Mouse (Mus musculus) right cerebral cortex, postnatal 14 days (tissue): ENCODE results near the gene Olfm1.

Experiments
- DNase-seq: peaks from one replicate; pipeline ENCODE4 v3.0.0; 2022

Olfm1 gene

GRCm38 (mm10) chr2:28240920-28241319 is 48.1 kb downstream of the Olfm1 start:
- DNase-seq, result no peak

GRCm38 (mm10) chr2:28241520-28242221 is 48.9 kb downstream of the Olfm1 start:
- DNase-seq, result no peak

- no peak for DNase-seq
These were observed 49.4 kb downstream of the Olfm1 start for GRCm38 (mm10) chr2:28242222-28242543.

DNA sequence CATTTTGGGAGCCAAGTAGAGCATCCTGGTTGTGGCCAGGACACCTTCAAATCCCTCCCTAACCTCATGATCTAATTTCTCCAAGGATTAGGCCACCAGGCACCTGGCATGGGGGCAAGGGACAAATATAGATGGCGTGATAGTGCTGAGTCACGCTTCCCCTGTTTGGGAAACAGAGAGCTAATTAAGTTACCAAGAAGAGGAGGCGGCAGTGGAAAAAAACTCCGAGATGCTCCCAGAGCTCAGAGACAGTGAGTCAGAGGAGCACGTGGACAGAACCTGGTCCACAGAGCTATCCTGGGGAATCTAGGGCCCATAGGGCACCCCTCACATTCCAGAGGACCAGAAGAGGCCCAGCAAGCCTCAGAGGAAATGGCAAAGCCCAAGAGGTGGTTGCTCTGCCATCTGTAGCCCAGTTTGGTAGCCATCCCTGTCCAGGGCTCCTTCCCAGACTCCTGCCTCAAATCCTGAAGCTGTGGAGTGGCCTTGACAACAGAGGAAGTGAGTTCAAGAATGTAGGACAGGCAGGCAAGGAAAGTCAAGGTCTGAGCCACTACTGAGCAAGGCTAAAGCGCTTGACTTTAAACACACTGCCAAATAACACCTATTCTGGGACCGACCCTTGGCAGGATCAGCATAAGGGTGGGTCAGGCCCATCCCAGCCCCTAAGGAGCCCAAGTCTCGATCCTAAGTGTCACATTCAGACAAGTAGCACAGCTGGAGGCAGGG is 52.0 kb downstream of the Olfm1 start:
- DNase-seq, result no peak

DNA sequence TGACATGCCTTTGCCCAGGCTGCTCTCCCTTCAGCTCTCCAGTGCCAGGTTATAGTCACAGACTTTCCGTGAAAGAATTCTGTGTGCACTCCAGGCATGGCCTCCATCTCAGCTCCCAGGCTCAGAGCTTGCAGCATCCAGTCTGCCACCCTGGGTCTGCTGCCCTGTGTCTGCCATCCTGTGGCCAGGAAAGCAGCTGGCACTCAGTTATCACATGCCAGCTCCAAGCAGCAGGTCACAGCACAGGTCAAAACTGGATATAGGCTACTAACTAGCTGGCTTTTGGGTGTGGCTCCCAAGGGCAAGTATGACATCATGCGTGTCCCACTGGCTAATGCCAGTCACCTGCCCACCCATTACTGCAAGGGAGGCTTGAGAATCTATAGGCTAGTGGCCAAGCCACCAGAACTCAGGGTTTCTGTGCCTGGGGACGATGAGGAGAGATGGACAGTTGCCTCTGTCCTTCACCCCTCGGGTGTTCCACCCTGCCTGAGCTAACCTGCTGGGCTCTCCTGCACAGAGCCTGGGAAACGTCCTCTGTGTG is 53.4 kb downstream of the Olfm1 start:
- no peak for DNase-seq

DNA sequence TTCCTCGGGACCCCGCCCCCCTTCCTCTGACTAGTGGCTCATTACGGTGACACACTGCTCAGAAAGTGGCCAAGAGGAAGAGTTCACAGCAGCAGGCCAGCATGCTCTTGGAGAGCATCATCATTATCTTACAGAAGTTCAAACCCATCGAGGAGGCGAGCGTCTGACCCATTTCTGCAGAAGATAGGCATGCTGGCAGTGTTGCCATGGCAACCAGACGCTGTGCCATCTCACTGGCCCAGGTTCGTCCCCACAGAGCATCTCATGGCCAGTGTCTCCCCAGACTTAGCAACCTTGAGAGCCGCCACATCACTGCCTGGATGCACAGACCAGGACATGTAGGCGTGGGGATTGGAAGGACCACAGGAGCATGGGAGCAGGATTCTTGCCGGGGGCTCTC is 54.3 kb downstream of the Olfm1 start:
- DNase-seq, result peak; percentile 46

GRCm38 (mm10) chr2:28252554-28252953 is 59.8 kb downstream of the Olfm1 start:
- DNase-seq, result no peak

GRCm38 (mm10) chr2:28256029-28256428 is 63.2 kb downstream of the Olfm1 start:
- DNase-seq, result no peak

DNA sequence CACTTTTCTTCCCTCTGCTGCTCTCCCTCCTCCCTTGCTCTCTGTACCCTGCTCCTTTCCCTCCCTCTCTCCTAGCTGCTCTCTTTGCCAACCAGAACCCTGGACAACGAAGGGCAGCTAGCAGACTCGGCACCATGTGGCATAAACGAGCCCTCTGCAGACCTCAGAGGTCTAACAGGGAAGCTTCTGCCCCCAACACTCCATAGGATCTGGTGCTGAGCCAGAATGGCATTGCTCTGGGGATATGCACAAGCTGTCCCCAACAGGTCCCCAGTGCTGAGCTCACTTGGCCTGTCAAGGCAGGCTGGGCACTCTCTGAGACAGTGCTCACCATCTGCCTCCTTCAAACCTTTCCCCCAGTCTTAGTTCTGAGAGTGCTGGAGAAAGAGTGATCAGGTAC is 68.6 kb downstream of the Olfm1 start:
- no peak for DNase-seq

GRCm38 (mm10) chr2:28267776-28268275 is 75.0 kb downstream of the Olfm1 start:
- no peak for DNase-seq

DNA sequence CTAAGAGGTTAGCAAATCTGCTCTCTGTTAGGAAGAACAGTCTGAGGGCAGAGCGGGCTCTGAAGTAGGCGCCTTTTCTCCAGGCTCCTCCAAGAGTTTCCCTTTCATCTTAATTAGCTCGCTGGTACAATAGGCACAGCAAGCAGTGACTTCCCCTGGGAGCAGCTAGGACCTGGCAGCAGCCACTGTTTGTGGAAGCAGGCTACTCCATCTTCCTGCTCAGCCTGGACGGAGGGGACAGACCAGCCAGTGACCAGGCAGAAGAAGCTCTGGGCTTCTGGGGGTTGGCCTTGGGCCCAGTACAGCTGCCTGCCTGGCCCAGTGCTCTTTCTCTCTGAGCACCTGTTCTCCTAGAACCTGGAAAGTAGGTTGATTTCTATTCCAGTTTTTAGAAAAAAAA is 77.8 kb downstream of the Olfm1 start:
- DNase-seq, result no peak

DNA sequence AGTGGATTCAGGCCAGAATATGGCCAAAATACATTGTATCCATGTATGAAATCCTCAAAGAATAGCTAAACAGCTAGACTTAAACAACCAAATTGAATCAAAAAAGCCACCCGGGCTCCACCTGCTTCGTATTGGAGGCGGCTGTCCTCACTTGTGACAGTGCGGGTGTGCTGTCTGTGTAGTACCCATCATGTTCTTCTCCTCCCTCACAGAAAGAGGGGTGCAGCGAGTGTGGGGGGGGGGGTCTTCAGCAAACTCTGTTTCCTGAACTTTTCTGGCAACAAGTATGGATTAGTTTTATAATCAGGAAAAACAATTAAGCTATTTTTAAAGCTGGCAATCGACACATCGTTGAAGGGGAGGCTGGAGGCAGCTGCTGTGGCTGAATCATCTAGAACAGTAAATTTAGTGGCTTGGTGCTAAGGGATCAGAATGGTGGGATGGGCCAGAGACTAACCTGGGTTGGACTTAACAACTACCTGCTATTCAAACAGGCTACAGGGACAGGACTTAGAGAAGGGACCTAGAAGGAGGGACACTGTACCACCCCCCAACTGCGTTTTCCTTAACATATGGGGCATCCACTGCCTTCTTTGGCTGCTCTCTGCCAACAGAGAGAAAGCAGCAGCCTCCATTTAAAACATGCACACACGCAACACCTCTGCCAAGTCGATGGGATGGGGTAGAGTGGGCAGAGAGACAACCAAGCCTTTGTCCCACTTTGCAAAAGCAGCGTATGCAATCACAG is 79.6 kb downstream of the Olfm1 start:
- DNase-seq, result peak; percentile 22

DNA sequence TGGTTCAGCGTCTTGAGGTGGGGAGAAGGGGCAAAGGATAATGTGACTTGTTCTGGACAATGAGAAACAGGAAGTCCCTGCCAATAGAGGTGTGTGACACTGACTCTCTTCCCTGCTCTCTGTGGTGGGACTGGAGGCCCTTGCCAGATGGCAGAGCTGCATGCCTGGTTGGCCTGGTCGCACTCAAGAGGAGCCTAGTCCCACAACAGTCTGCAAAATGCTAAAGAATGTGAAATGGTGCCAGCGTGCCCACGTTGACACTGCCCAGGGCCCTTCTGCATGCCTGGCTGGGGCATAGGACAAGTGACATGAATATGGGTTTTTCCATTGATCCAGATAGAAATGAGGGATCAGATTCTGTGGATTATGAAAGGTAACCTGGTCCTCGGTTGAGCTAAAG is 81.2 kb downstream of the Olfm1 start:
- no peak for DNase-seq

GRCm38 (mm10) chr2:28275345-28275744 is 82.6 kb downstream of the Olfm1 start:
- DNase-seq, result no peak

DNA sequence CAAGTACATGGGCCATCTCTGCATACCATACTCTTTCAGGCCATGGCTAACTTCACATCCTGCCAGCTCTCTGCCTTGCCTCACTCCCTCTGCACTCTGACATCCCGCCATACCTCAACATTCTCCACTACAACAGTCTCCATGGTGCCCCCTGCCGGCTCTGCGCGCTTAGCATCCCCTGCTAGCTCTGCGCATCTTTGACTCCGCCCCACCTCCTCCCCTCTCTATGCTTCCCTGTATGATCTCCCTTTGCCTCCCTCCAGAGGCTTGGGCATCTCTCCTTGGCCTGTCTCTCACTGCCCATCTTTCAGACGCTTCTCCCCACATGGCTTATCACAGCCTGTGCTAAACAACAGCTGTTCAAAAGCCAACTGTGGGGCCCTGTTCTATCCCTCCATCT is 85.4 kb downstream of the Olfm1 start:
- DNase-seq, result peak; percentile 80

GRCm38 (mm10) chr2:28278853-28279252 is 86.1 kb downstream of the Olfm1 start:
- DNase-seq, result no peak
